Mouse (Mus musculus) gastrocnemius, adult 8-10 months (tissue): ENCODE measurements at regions not wholly inside any gene's neighbourhood (a gene's known extent, or its start where the extent isn't known, plus 50 kb on each side); places are given as distances from the start of the nearest gene placed in this dataset.
"Not testable (repeated sequence)": the region's sequence is repeated elsewhere in the genome, so short reads cannot be mapped to it uniquely, and the experiment has no call there.

Source experiments
- DNase-seq, 2 experiments: peaks; one replicate each; pipeline ENCODE4 v3.0.0; 2022; ENCODE audit warnings: low spot score in 2 of 2

- DNase-seq, result no peak
Measured at GRCm38 (mm10) chr5:100309807-100310165, 106.2 kb downstream of the Sec31a start.

GRCm38 (mm10) chr5:100309071-100309806 is 106.8 kb downstream of the Sec31a start:
- DNase-seq, result no peak

DNA sequence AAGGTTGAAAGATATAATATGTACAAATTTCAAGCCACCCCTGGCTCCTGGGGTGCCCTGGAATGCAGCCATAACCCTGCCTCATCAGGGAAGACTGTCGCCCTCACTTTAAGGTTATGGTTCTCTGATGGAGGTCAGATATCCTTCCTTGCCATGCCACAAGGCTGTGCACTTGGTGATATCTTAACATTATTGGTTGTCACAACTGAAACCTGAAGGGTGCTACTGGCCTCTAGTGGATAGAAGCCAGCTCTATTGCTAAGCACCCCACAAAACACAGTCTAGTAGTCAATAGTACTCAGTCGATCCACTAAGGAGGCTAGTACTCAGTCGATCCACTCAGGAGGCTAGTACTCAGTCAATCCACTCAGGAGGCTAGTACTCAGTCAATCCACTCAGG is 111.6 kb downstream of the Sec31a start:
- no peak for DNase-seq

DNA sequence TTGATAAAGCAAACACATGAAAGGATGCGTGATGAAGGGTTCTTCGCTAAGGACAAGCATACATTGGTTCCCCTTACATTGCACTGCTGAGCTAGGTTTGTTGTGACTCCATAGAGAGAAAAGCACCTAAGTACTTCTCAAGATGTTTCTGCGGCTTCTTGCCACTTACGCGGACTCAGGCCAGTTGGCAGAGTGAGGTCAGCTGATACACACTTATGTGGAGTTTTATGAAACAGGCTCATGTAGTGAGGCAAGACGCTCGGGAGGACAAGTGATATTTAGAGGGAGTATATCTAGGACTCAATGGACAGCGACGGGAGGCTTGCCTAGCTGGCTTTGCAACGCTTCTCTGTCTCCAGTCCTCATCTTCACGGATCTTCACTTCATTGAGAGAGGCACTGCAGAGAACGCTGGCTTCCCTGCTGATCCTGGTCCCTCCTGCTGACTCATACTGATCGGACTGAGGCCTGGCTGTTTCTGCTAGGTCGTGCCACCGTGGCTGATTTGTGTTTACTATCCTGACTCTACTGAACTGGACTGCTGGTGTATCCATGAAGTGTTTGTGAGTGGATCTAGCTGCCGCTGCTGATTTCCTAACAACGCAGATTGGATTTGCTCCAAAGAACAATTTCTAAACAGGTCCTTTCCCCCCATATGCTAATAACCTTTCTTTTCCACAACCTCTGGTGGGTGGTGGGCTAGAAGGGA is 113.8 kb downstream of the Sec31a start:
- DNase-seq, result no peak

- DNase-seq, result no peak
Measured at GRCm38 (mm10) chr5:100299141-100299540, 116.9 kb downstream of the Sec31a start.

DNA sequence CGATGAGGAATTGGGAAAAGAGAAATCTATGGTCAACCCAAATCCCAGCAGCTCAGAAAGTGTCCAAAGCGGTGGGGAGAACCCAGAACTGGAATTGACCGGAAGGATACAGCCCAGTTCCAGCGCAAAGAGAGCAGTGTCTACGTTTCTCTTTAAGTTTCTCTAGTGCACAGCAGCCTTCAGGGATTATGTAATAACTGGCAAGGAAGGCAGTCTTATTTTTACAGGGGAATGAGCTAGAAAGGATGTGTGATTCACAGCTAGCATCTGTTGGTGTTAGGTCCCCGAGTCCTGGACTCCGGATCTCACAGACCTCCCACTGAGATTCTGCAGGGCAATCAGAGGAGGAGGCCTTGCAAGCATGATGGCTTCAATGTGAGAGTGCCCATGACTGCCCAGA is 121.8 kb downstream of the Sec31a start:
- DNase-seq, result no peak

DNA sequence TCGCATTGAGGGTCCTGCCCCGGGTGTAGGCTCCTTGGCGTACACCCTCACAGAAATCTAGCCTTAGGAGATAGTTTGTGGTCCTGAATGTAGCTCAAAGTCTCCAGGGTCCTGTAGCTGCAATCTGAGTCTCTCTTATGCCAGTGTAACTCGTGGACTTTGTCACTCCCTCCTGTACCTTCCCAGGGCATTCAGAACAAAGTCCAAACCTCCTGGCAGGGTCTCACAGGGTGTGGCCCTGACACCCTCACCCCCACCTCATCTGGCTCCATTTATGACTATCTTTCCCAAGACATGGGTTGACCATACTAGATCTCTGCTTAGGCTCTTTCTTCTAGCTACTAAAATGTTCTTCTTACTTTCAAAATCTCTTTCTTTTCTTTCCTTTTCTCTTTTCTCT is 120.6 kb upstream of the Tmem150c start:
- DNase-seq, result no peak

- no peak for DNase-seq
Measured at GRCm38 (mm10) chr5:100279474-100279873, 119.9 kb upstream of the Tmem150c start.

DNA sequence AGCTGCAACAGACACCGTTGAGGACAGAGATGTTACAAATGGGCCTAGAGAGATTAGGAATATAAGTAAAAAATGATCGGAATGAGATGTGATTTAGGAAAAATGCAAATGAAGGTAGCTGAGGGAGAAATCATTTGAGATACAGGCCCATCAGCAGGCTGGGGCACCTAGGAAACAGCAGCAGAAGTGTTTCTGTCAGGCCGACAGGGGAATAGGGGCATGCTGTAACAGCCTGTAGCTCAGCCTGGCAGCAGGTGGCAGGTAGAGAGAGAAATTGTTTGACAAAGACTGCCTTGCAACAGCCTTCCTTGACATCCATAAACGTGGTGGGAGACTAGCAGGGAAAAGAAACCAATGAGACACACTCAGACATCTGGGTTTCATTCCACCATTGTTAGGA is 115.1 kb upstream of the Tmem150c start:
- DNase-seq, result no peak

- DNase-seq, result not testable (repeated sequence)
Measured at GRCm38 (mm10) chr5:100271975-100272374, 112.4 kb upstream of the Tmem150c start.

- DNase-seq, result no peak
Measured at GRCm38 (mm10) chr5:100270841-100271686, 111.5 kb upstream of the Tmem150c start.

GRCm38 (mm10) chr5:100268111-100268878 is 108.7 kb upstream of the Tmem150c start:
- DNase-seq, result no peak

GRCm38 (mm10) chr5:100266671-100267510 is 107.3 kb upstream of the Tmem150c start:
- DNase-seq, result no peak

DNA sequence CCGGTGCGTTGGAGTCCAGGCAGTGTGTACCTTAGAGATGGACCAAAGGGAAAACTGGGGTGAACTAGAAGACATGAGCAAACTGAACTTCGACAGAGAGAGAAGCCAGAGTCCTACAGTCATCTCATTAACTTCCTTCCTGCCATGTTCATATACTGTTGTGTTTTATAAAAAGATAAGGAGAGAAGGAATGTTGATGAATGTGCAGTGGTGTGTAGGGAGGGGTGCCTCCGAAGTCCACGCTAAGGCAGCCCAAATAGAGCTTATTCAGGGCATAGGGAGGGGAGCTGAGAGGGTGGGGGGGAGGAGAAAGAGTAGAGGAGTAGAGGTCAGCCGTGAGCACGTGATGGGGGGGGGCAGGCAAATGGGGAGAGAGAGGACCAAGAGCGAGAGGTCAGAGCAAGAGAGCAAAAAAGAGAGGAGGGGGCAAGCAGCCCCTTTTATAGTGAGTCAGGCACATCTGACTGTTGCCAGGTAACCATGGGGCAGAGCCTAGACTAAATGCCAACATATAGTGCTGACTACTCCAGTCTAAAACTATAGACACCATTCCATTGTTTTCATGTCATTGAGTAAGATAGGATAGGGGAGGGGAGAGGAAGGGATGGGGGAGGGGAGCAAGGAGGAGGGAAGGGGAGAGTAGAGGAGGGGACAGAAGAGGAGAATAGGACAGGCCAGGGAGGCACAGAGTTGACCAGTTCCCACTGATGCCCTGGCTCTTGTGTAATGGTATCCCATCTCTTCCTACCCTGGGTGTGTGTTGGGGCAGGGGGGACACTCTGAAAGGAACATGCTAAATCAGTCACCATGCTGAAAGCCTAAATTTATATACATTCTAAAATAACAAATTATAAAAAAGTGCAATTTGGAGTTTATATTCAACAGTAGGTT is 100.4 kb upstream of the Tmem150c start:
- DNase-seq, result no peak

GRCm38 (mm10) chr5:100258952-100259710 is 99.5 kb upstream of the Tmem150c start:
- no peak for DNase-seq

- no peak for DNase-seq
Measured at GRCm38 (mm10) chr5:100255276-100255675, 95.7 kb upstream of the Tmem150c start.

GRCm38 (mm10) chr5:100252036-100252435 is 92.4 kb upstream of the Tmem150c start:
- no peak for DNase-seq

- no peak for DNase-seq
Measured at GRCm38 (mm10) chr5:100249757-100250156, 90.1 kb upstream of the Tmem150c start.

GRCm38 (mm10) chr5:100248611-100249010 is 89.0 kb upstream of the Tmem150c start:
- DNase-seq, result no peak
